Mouse (Mus musculus) bone marrow, adult 2 months (tissue): ENCODE data around the gene Bbs10. TPM values are rescaled to one million over a fixed set of nuclear protein-coding genes. Genes with fewer than 3 reads are reported as not detected.

ENCODE experiments used
- H3K27ac ChIP-seq: fragments of 200-500 bp; 2 replicates; pipeline ENCODE4 v1.5.1; 2012; ENCODE audit warnings: low read depth, mild to moderate bottlenecking, control low read depth, inconsistent platforms, low read length; ENCODE audit not compliant: control insufficient read depth, poor library complexity, insufficient read depth
- H3K4me1 ChIP-seq: fragments of 200-500 bp; 2 replicates; pipeline ENCODE4 v1.6.1; 2011; ENCODE audit warnings: low read length; ENCODE audit not compliant: control insufficient read depth, insufficient read depth
- H3K4me3 ChIP-seq: fragments of 200-500 bp; replicated peaks from 2 replicates; pipeline ENCODE3; 2011; ENCODE audit warnings: mild to moderate bottlenecking, low read depth, low read length, control low read depth; ENCODE audit not compliant: control insufficient read depth
- CTCF ChIP-seq: fragments of 200-500 bp; IDR thresholded peaks from 2 replicates; pipeline ENCODE4 v1.5.1; 2011; ENCODE audit warnings: low read length, control low read depth; ENCODE audit not compliant: control insufficient read depth, insufficient read depth
- POLR2A ChIP-seq: fragments of 200-500 bp; IDR thresholded peaks from 2 replicates; pipeline ENCODE4 v1.6.1; 2011; ENCODE audit warnings: low read depth, mild to moderate bottlenecking, control low read depth, low read length, borderline replicate concordance; ENCODE audit not compliant: control insufficient read depth
- WGBS: fragments of 180-500 bp; shearing (Covaris S2); methylation state at CpG from one replicate; pipeline ENCODE4 v1.1.7; 2018; 5-methylcytosine and 5-hydroxymethylcytosine counted together
- polyA plus RNA-seq: library from polyadenylated mRNA; stranded (reverse); fragments of >200 nt; gene quantifications from 2 replicates; pipeline ENCODE4 v1.2.4, GENCODE M21; 2011; ENCODE audit warnings: low replicate concordance; ENCODE audit not compliant: missing spikeins, insufficient read depth, insufficient read length

The Bbs10 gene
- polyA plus RNA-seq, 1 experiment, result not detected

DNA sequence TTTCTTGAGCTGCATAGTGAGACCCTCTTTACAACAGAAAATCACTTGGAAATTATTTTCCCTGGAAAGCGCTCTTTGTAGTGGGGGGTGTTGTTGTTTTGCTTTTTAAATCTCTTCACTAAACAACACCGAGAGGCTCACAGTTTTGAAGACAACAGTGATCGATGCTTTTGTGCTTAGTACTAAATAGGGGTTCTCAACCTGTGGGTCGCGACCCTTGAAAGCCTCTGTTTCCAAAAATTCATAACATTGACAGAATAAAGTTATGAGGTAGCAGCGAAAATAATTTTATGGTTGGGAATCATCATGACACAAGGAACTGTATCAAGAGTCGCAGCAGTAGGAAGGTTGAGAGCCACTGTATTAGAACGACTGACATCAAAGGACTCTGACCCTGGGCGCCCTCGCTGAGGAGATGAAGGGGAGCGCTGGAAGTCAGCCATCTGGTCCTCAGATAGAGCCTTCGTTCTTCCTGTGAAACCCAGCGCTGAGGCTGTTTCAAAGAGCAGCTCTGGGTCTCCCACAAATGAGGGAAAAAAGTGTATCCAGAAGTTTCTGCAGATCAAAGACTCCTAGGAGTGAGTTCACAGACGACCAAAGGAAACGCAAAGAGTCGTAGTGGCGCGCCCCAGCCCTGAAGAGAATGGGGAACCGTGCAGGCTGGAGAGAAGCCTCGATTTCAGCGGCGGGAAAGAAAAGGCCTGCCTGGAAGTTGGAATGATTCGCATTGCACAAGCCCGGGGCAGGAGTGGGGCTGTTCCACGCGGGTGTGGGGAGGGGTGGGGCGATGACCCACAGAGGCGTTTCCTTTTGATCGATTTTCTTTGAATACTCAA lies 37.3 kb downstream of the Bbs10 start:
- Histone ChIP-seq H3K4me1 (no peaks in the 10 kb centered on the region), H3K4me3 (no peak overlapping the region), H3K27ac (no peak overlapping the region)
- no peak for TF ChIP-seq POLR2A
- no peak for TF ChIP-seq CTCF
- 18% methylated on average over 29 of the region's 29 CpGs for WGBS

DNA sequence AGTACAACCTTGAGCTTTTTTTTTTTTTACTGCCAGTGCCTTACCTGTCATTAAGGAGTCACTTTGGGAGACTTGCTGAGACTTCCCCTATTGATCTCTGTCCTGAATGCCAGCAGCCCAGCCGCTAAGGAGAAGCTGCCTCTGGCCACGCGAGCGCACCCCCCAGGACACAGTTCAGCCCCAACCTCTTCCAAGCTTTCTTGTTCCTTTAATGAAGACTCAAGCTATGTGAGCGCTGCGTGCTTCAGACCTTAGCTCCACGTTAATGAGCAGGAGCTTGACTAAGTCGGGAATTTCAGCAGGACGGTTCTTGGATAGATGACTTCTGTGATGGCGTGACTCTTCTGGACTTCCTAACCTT lies 37.9 kb downstream of the Bbs10 start:
- no peaks in the 10 kb centered on the region for H3K4me1 ChIP-seq
- TF ChIP-seq POLR2A (no peak), CTCF (no peak)
- no peak overlapping the region for H3K27ac ChIP-seq
- H3K4me3 ChIP-seq, result no peak overlapping the region
- WGBS, result 13% methylated on average over 10 of the region's 10 CpGs

DNA sequence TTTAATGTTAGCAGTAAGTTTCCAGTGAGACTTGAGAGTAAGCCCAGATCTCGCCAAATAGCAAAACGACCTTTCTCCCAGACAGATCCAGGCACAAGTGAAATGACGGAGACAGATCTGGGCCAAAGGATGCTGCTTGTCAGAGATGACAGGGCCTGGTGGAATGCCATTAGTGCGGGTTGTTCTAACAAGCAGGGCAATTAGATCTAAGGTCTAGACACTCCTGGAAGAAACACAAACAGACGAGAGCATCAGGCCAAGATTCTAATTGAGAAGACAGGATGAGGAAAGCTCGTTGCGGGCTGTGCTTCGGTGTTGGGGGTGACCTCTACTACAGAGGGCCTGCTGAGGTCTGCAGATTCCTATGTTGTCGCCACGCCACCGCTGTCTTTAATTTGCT lies 40.8 kb downstream of the Bbs10 start:
- no peak overlapping the region for H3K4me3 ChIP-seq
- TF ChIP-seq CTCF, result no peak
- no peak for TF ChIP-seq POLR2A
- H3K27ac ChIP-seq, result no peak overlapping the region
- H3K4me1 ChIP-seq, result no peaks in the 10 kb centered on the region
- WGBS, result 88% methylated on average over 11 of the region's 11 CpGs

DNA sequence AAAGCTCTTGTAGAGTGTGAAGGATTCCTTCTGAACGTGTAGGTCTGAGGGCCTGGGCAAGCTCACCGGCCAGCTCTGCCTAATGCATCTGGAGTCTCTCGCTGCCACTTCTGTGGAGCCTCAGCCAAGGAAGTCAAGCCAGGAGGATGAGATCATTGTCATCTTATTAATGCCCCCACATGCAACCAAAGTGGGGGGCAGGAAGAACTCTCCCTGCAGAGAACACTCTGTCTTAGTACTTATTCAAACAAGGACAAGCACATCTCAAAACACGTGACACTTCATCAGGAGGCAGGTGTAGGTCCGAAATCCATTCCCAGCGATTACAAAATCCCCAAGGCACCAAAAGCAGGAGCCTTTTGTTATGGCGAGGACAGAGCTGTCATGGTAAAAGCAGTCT lies 43.3 kb downstream of the Bbs10 start:
- no peak overlapping the region for H3K27ac ChIP-seq
- TF ChIP-seq POLR2A, result no peak
- TF ChIP-seq CTCF, result no peak
- H3K4me3 ChIP-seq, result no peak overlapping the region
- 76% methylated on average over 7 of the region's 7 CpGs for WGBS
- no peaks in the 10 kb centered on the region for H3K4me1 ChIP-seq

DNA sequence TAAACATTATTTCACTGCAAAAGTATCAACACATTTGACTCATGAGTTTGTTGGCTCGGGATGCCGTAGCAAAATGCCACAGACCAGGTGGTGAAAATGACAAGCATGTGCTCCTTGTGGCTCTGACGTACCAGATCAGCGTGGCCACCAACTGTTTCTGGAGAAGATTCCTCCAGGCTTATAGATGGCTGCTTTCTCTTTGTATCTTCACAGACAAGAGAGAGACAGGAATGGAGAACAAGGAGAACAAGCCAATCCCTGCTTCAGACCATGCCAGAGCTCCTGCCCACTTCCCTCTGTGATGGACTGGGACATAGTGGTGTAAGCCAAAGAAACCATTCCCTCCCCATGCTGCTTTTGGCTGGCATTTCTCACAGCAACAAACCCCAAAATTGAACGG lies 45.1 kb downstream of the Bbs10 start:
- TF ChIP-seq POLR2A (no peak), CTCF (no peak)

DNA sequence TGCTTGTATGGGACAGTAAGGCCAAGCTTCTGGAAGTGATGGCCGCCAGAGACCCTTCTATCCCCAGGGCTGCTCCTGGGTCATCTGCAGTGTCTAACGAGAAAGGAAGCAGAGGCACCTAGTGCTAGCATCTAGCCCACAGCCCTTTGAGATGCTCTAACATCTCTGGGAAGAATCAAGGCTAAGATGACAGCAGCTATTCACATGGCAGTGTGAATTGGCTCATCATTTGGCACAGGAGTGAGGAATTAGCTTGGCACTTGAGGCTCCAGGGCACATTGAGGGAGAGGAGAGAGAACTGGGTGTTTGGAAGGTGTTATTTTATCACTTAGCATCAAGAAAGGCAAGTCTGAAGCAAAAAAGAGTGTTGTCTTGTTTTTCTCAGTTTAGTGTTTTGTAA lies 49.8 kb downstream of the Bbs10 start:
- no peak for TF ChIP-seq POLR2A
- TF ChIP-seq CTCF, result no peak
- 50% methylated on average over 2 of the region's 2 CpGs for WGBS
- H3K4me3 ChIP-seq, result no peak overlapping the region
- no peaks in the 10 kb centered on the region for H3K4me1 ChIP-seq
- no peak overlapping the region for H3K27ac ChIP-seq

More for the DNA sequence above, 45.1 kb downstream of the Bbs10 start:
- no peak overlapping the region for H3K27ac ChIP-seq
- WGBS, result 85% methylated on average over 5 of the region's 5 CpGs
- no peaks in the 10 kb centered on the region for H3K4me1 ChIP-seq
- no peak overlapping the region for H3K4me3 ChIP-seq

Other genes starting within 250 kb of the Bbs10 start
- 15.3 and 25.0 TPM in 2 replicates for gene Osbpl8, start 133.9 kb upstream of the Bbs10 start, polyA plus RNA-seq
- 243 and 309 TPM in 2 replicates for gene Nap1l1, start 174.5 kb downstream of the Bbs10 start, polyA plus RNA-seq
- gene Phlda1, start 207.6 kb downstream of the Bbs10 start, polyA plus RNA-seq, result 4.3 and 14.9 TPM in 2 replicates